Mouse (Mus musculus): Measurements from ENCODE around the gene Tbx1.

GRCm38 (mm10) chr16:18636401-18636800, 45.9 kb upstream of the Tbx1 start:
- TF ChIP-seq CTCF (IDR thresholded peaks at IDR 0.05; ENCODE audit: low read depth) (no peak), EP300 (IDR thresholded peaks at IDR 0.05; ENCODE audit: low read depth) (no peak)

All from liver, postnatal 0 days (tissue).